Mouse (Mus musculus): ENCODE measurements around the gene Hmg20b. TPM values are rescaled to one million over a fixed set of nuclear protein-coding genes. Genes with fewer than 3 reads are reported as not detected.

Hmg20b gene
- total RNA-seq, 2 experiments from 2014 or later = 22.9 to 28.2 TPM

DNA sequence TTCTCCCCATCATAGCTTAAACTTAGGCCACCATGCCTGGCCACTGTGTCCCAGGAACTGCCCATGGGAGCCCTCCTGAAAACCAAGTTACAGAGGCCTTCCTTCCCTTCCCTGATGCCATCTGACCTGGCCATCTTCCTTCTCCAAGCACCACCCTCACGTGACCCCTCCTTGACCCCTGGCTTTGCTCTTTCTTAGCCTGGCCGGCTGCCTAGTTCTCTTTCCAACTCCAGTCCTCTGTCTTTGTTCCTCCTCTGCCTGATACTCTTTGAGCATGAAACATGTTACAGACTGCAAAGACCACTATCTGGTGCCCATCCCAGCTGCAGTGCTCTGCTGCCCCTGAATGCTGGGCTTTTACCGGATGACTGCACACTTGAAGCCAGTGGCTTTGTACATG lies 39.1 kb upstream of the Hmg20b start:
- Histone ChIP-seq H3K27ac (peak overlapping the region; percentile 40), H3K4me3 (no peak overlapping the region)
- intact Hi-C loops (cut with DNase I) = no loop called here
- no peak for DNase-seq
- TF ChIP-seq CTCF (IDR thresholded peaks at IDR 0.05) = no peak

- intact Hi-C loops (cut with DNase I) = no loop called here
- peak within 1 kb of the TSS; percentile 40 for H3K27ac ChIP-seq
- no peak for TF ChIP-seq CTCF (IDR thresholded peaks at IDR 0.05)
- DNase-seq = no peak
- no peak within 1 kb of the TSS for H3K4me3 ChIP-seq
These were observed 38.3 kb upstream of the Hmg20b start, which contains the start of gene Gm48552 for GRCm38 (mm10) chr10:81388505-81389055. Gm48552 (plus strand) TSS chr10:81389005.

- intact Hi-C loops (cut with DNase I) = no loop called here
- TF ChIP-seq CTCF (IDR thresholded peaks at IDR 0.05) = no peak
- H3K27ac ChIP-seq = no peak overlapping the region
- no peak for DNase-seq
- no peak overlapping the region for H3K4me3 ChIP-seq
These were observed 37.4 kb upstream of the Hmg20b start for GRCm38 (mm10) chr10:81387716-81388115.

- H3K27ac ChIP-seq = no peak overlapping the region
- no peak for TF ChIP-seq CTCF (IDR thresholded peaks at IDR 0.05)
- H3K4me3 ChIP-seq = peak overlapping the region; percentile 80
- no peak for DNase-seq
- intact Hi-C loops (cut with DNase I) = no loop called here
These were observed 35.5 kb upstream of the Hmg20b start for GRCm38 (mm10) chr10:81385603-81386306.

GRCm38 (mm10) chr10:81384605-81384982 lies 34.3 kb upstream of the Hmg20b start:
- Histone ChIP-seq H3K27ac (peak overlapping the region; percentile 95), H3K4me3 (peak overlapping the region; percentile 80)
- intact Hi-C loops (cut with DNase I) = no loop called here
- TF ChIP-seq CTCF (IDR thresholded peaks at IDR 0.05) = no peak
- DNase-seq = no peak

DNA sequence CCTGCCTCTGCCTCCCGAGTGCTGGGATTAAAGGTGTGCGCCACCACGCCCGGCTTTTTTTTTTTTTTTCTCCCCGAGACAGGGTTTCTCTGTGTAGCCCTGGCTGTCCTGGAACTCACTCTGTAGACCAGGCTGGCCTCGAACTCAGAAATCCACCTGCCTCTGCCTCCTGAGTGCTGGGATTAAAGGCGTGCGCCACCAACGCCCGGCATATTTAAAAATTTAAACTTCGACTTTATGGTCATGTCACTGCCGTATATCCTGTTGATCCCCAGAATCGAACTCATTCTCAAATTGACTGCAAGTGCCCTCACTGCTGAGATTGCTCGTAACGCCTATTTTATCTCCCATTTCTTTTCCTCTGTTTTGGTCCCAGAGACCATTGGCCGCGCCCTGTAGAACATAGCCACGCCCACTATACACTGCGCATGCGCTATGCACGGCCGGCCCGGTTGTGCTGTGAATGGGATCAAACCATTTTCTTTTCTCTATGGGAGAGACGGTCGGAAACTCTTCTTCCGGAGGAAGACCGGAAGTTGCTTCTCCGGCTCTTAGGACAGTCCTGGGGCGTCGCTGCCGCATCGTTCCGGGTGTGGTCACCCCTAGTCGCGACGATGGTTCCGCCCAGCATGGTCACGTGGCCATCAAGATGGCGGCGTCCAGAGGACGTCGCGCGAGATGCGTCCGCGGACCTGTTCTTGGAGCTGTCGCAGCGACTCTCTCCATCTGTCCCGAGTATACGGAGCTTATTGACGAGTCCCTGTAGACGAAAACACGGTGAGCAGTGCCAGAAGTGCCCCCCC lies 33.7 kb upstream of the Hmg20b start, which contains the start of the genes Dohh and Gm48551:
Gene Dohh (plus strand): TSS at position 627 of the 803 bp plus-strand sequence.
Gene Gm48551 (plus strand): TSS at position 665 of the 803 bp plus-strand sequence.
- Histone ChIP-seq H3K27ac (peak within 1 kb of the TSS; percentile 95), H3K4me3 (peak within 1 kb of the TSS; percentile 80)
- intact Hi-C loops (cut with DNase I) = no loop called here
- no peak for TF ChIP-seq CTCF (IDR thresholded peaks at IDR 0.05)
- peak; percentile 99 for DNase-seq

GRCm38 (mm10) chr10:81382039-81382438 lies 31.8 kb upstream of the Hmg20b start:
- H3K4me3 ChIP-seq = no peak overlapping the region
- no peak overlapping the region for H3K27ac ChIP-seq
- no peak for TF ChIP-seq CTCF (IDR thresholded peaks at IDR 0.05)
- intact Hi-C loops (cut with DNase I) = no loop called here
- no peak for DNase-seq

GRCm38 (mm10) chr10:81379809-81380378 lies 29.6 kb upstream of the Hmg20b start:
- DNase-seq = no peak
- Histone ChIP-seq H3K27ac (no peak overlapping the region), H3K4me3 (no peak overlapping the region)
- intact Hi-C loops (cut with DNase I) = loop anchor here (10.0 kb wide), 1 partner anchor 165 kb away; the partner anchor contains the start of gene Gna11
- no peak for TF ChIP-seq CTCF (IDR thresholded peaks at IDR 0.05)

DNA sequence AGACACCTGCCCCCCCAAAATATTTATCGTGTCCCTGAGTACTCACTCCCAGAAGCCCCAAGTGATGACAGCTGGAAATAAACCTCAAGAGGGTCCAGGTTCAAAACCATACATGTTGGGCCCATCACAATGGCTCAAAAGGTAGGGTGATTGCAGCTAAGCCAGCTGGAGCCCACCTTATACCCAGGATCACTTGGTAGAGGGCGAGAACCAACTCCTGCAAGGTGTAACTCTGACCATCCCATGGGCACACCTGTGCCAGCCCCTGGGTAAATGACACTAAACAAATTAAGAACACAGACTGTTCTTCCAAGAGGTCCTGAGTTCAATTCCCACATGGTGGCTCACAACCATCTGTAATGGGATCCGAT lies 28.9 kb upstream of the Hmg20b start:
- intact Hi-C loops (cut with DNase I) = loop anchor here (10.0 kb wide), 1 partner anchor 166 kb away; the partner anchor contains the start of gene Gna11
- no peak for TF ChIP-seq CTCF (IDR thresholded peaks at IDR 0.05)
- peak overlapping the region; percentile 75 for H3K27ac ChIP-seq
- no peak for DNase-seq
- peak overlapping the region; percentile 79 for H3K4me3 ChIP-seq

DNA sequence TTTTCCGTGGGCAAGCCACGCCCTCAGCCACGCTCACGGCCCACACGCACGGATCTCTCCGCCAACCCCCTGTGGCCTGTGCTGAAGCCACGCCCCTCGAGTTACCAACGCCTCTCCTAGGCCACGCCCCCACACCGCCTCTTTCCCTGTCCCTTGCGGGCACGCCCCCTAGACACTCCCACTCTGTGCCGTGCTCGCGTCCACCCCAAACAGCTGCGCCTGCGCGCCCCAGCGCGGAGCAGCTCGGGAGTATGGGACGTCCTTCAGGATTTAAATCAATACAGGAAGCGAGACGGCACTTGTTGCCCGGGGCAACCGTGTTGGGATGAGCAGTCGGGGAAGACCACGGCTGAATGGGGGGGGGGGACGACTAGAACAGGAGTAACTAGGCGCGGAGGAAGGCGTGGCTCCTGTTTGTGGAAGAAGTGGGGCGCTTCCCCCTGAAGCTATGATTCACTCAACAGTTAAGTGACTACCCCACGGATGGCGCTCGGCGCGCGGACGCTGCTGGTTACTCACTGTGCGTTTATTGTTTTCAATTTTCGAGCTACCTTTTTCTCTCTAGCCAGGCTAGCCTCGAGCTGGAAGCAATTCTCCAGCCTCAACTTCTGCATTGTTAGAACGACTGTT lies 28.4 kb upstream of the Hmg20b start:
- peak; percentile 100 for DNase-seq
- TF ChIP-seq CTCF (IDR thresholded peaks at IDR 0.05) = no peak
- peak overlapping the region; percentile 75 for H3K27ac ChIP-seq
- intact Hi-C loops (cut with DNase I) = loop anchor here (10.0 kb wide), 1 partner anchor 166 kb away; the partner anchor contains the start of gene Gna11
- H3K4me3 ChIP-seq = peak overlapping the region; percentile 99

DNA sequence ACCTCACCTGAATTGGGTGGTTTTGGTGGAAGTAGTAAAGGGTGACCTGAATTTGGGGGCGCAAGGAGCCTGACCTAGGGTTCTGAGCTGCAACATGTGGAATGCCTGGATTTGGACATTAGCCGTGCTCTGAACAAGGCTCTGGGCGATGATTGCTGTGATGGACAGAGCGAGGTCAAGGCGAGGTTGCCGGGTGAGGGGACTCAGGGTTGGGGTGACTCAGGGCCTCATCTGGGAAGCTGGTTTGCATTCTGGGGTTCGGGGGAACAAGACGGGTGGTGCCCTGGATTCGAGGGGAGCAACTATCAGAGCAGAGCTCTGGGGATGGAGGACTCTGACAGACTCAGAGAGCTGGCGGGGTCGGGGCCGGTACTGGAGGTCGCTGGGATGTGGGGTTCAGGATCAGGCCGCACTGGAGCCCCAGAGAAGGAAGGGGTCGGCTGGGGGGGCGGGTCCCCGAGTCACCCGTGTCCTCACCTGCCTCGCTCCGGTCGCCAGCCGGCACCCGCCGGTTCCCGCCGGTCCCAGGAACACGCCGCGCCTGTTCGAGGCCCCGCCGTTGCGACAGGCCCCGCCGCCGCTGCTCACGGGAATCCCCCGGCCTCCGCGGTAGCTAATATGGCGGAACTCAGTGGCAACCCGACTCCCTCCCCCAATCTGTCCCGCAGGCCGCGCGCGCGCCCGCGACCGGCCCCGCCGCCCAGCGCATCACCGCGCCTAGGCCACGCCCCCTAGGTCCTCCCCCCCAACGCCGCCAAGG lies 27.7 kb upstream of the Hmg20b start, which contains the start of gene Fzr1:
Gene Fzr1 (minus strand): TSS at position 724 of the 760 bp plus-strand sequence.
- no peak for TF ChIP-seq CTCF (IDR thresholded peaks at IDR 0.05)
- DNase-seq = no peak
- peak within 1 kb of the TSS; percentile 99 for H3K4me3 ChIP-seq
- H3K27ac ChIP-seq = peak within 1 kb of the TSS; percentile 94
- intact Hi-C loops (cut with DNase I) = loop anchor here (10.0 kb wide), 1 partner anchor 167 kb away; the partner anchor contains the start of gene Gna11
